Mouse (Mus musculus): ENCODE measurements around the gene Tmem87a. TPM values are rescaled to one million over a fixed set of nuclear protein-coding genes. Genes with fewer than 3 reads are reported as not detected.

Tmem87a gene
- 26.0 and 28.0 TPM in 2 replicates for total RNA-seq (2012; rRNA removed)
- polyA plus RNA-seq (2012; ENCODE audit: insufficient read depth in 1 of 2, insufficient read length in 2 of 2, low read depth in 1 of 2, low replicate concordance in 2 of 2, missing spikeins in 1 of 2), result 10 to 100 TPM in 1 of 2 experiments, not detected in 1; 23.9 TPM

GRCm38 (mm10) chr2:120403986-120404822 lies at the start of gene Tmem87a:
Gene Tmem87a (minus strand): TSS chr2:120404113.
- peak within 1 kb of the TSS; percentile 83 for H3K9ac ChIP-seq (ENCODE audit: control insufficient read depth, low read depth, low read length, poor library complexity, severe bottlenecking)
- no peaks in the 10 kb centered on the region for H3K9me3 ChIP-seq (replicated peaks; ENCODE audit: insufficient read depth, low read length)
- H3K27me3 ChIP-seq (ENCODE audit: control insufficient read depth in 1 of 2, insufficient read depth in 2 of 2, low read length in 2 of 2), result no peaks in the 10 kb centered on the region
- H3K79me2 ChIP-seq (ENCODE audit: control insufficient read depth, insufficient read depth, low read length, poor library complexity), result peaks cover 25% of the 10 kb centered on the region
- peak within 1 kb of the TSS; percentile 72 to 84 for H3K4me3 ChIP-seq (ENCODE audit: control insufficient read depth in 1 of 2, insufficient read depth in 1 of 2, low read depth in 2 of 2, low read length in 2 of 2)
- H3K36me3 ChIP-seq (ENCODE audit: control insufficient read depth in 1 of 2, insufficient read depth in 2 of 2, low read length in 2 of 2), result peaks cover 1 to 13% of the 10 kb centered on the region in 2 experiments; a peak in 3 of 4 replicates
- H3K4me1 ChIP-seq (ENCODE audit: control insufficient read depth in 1 of 2, insufficient read depth in 2 of 2, low read length in 2 of 2), result peaks cover 4 to 8% of the 10 kb centered on the region in 2 experiments
- peak; percentile 98 for DNase-seq (ENCODE audit: low read depth, low spot score)
- peak within 1 kb of the TSS; percentile 90 for H3K27ac ChIP-seq (ENCODE audit: control insufficient read depth, low read depth, low read length)
- TF ChIP-seq TAL1 (IDR thresholded peaks at IDR 0.05; ENCODE audit: low read length), result no peak
- no peak for TF ChIP-seq UBTF (IDR thresholded peaks at IDR 0.05; ENCODE audit: borderline replicate concordance, insufficient read depth, low read depth, low read length)
- no peak for TF ChIP-seq EP300 (IDR thresholded peaks at IDR 0.05; ENCODE audit: low read depth in 1 of 2, low read length in 2 of 2)
- TF ChIP-seq ZKSCAN1 (IDR thresholded peaks at IDR 0.05; ENCODE audit: low read depth, low read length), result peak; percentile 41; the same call in 1 of the 2 replicates
- no peak for TF ChIP-seq USF2 (IDR thresholded peaks at IDR 0.05; ENCODE audit: borderline replicate concordance in 1 of 2, insufficient read depth in 1 of 2, low read depth in 1 of 2, low read length in 2 of 2)
- no peak for TF ChIP-seq GABPA (IDR thresholded peaks at IDR 0.05; ENCODE audit: low read depth, low read length)
- no peak; the same call in 1 of the 2 replicates for TF ChIP-seq KAT2A (conservative IDR thresholded peaks at IDR 0.05; ENCODE audit: low read depth, low read length)
- peak; percentile 80 to 97 for TF ChIP-seq POLR2A (IDR thresholded peaks at IDR 0.05; ENCODE audit: control insufficient read depth in 1 of 2, insufficient read depth in 1 of 2, low read depth in 1 of 2, low read length in 2 of 2, poor library complexity in 1 of 2)
- no peak for TF ChIP-seq POLR2AphosphoS5 (IDR thresholded peaks at IDR 0.05; ENCODE audit: borderline replicate concordance, low read depth, low read length)
- TF ChIP-seq POLR2AphosphoS2 (IDR thresholded peaks at IDR 0.05; ENCODE audit: low read length), result peak; percentile 92
- TF ChIP-seq ZMIZ1 (IDR thresholded peaks at IDR 0.05; ENCODE audit: low read depth, low read length), result peak; percentile 89; the same call in 1 of the 2 replicates
- no peak for TF ChIP-seq BHLHE40 (IDR thresholded peaks at IDR 0.05; ENCODE audit: borderline replicate concordance, low read depth, low read length)
- TF ChIP-seq TCF12 (IDR thresholded peaks at IDR 0.05; ENCODE audit: low read depth, low read length), result peak; percentile 31
- no peak for TF ChIP-seq E2F4 (IDR thresholded peaks at IDR 0.05; ENCODE audit: borderline replicate concordance, low read depth, low read length)
- TF ChIP-seq RAD21 (IDR thresholded peaks at IDR 0.05; ENCODE audit: low read depth, low read length), result no peak
- TF ChIP-seq CHD2 (IDR thresholded peaks at IDR 0.05; ENCODE audit: low read length), result no peak
- 0 out of 2 replicates have a peak, but pooled peaks have one; percentile 11 for TF ChIP-seq MEF2A (IDR thresholded peaks at IDR 0.05; ENCODE audit: extremely low read depth, insufficient replicate concordance, low read depth, low read length, poor library complexity, severe bottlenecking)
- TF ChIP-seq ELF1 (IDR thresholded peaks at IDR 0.05; ENCODE audit: low read depth, low read length), result peak; percentile 96
- TF ChIP-seq GATA1 (IDR thresholded peaks at IDR 0.05; ENCODE audit: low read depth, low read length), result no peak
- TF ChIP-seq MAX (IDR thresholded peaks at IDR 0.05; ENCODE audit: low read length), result no peak; the same call in 1 of the 2 replicates
- TF ChIP-seq ETS1 (IDR thresholded peaks at IDR 0.05; ENCODE audit: low read depth, low read length), result no peak
- TF ChIP-seq ZNF384 (IDR thresholded peaks at IDR 0.05; ENCODE audit: low read depth, low read length), result no peak
- no peak for TF ChIP-seq ZC3H11A (IDR thresholded peaks at IDR 0.05; ENCODE audit: low read depth, low read length)
- no peak for TF ChIP-seq CHD1 (IDR thresholded peaks at IDR 0.05; ENCODE audit: low read depth, low read length)
- no peak for TF ChIP-seq MYB (IDR thresholded peaks at IDR 0.05; ENCODE audit: low read depth, low read length)
- TF ChIP-seq MYC (IDR thresholded peaks at IDR 0.05; ENCODE audit: low read depth, low read length), result 0 out of 2 replicates have a peak, but pooled peaks have one; percentile 65
- TF ChIP-seq SMC3 (IDR thresholded peaks at IDR 0.05; ENCODE audit: low read depth, low read length), result no peak
- TF ChIP-seq TBP (IDR thresholded peaks at IDR 0.05; ENCODE audit: low read depth, low read length), result peak; percentile 85
- no peak for TF ChIP-seq CTCF (IDR thresholded peaks at IDR 0.05 in 2 of 3, conservative IDR thresholded peaks at IDR 0.05 in 1 of 3; ENCODE audit: control insufficient read depth in 1 of 3, insufficient read depth in 1 of 3, low read depth in 2 of 3, low read length in 3 of 3, poor library complexity in 1 of 3, severe bottlenecking in 1 of 3)
- TF ChIP-seq HCFC1 (IDR thresholded peaks at IDR 0.05; ENCODE audit: low read depth, low read length), result peak; percentile 87
- TF ChIP-seq NRF1 (IDR thresholded peaks at IDR 0.05; ENCODE audit: insufficient read depth, low read depth, low read length, poor library complexity, severe bottlenecking), result peak; percentile 75
- no peak for TF ChIP-seq MAZ (IDR thresholded peaks at IDR 0.05; ENCODE audit: low read depth, low read length)
- no peak for TF ChIP-seq USF1 (IDR thresholded peaks at IDR 0.05; ENCODE audit: low read depth, low read length)
- no peak for TF ChIP-seq JUND (IDR thresholded peaks at IDR 0.05; ENCODE audit: low read depth, low read length)
- peak; percentile 93 for TF ChIP-seq NELFE (IDR thresholded peaks at IDR 0.05; ENCODE audit: low read depth, low read length)

All from MEL (cell line).